Mouse (Mus musculus): ENCODE results near the gene Jpt1.
A peak's percentile ranks its signal among the peaks of the same experiment; 100 is the strongest.
"Not testable (repeated sequence)": the region's sequence is repeated elsewhere in the genome, so short reads cannot be mapped to it uniquely, and the experiment has no call there.

The Jpt1 gene

GRCm38 (mm10) chr11:115512407-115513183 is 1.6 kb downstream of the Jpt1 start:
- no peak for DNase-seq (ENCODE audit: low spot score in 2 of 2)

DNA sequence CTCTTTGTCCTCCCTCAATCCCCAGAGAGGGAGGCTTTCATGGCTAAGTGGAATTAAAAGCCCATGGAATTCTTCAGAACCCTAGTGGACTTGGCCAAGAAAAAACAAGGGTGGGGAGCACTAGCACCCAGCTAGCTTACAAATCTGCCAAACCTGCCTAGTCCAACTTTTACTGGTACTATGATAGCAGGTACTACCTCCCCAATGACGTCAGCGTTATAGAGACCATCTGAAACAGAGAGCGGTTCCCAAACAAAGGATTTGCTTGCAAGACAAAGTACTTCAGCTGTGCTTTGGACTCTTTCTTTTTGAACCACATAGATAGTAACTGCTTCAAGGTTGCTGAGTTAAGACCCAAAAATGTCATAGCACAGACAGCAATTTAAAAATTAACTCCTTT is 2.2 kb downstream of the Jpt1 start:
- no peak for DNase-seq (ENCODE audit: low spot score in 2 of 2)

DNA sequence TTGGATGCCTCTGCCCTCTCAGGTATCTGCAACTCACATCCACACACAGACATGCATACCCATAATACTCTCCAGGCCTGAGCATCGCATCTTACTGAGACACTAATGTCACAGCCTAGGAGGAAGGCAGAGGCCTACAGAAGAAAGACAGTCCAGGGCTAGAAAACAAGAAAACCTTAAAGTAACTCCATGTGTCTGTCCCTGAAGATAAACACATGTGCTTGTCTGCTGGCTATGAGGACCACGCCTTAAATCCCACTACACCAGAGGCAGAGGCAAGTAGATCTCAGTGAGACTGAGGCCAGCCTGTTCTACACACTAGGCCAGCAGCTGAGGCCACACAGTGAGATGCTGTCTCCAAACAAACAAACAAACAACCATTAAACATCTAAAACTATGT is 3.1 kb downstream of the Jpt1 start:
- no peak for DNase-seq (ENCODE audit: low spot score in 2 of 2)

GRCm38 (mm10) chr11:115510507-115510888 is 3.7 kb downstream of the Jpt1 start:
- DNase-seq (ENCODE audit: low spot score in 2 of 2) = no peak

DNA sequence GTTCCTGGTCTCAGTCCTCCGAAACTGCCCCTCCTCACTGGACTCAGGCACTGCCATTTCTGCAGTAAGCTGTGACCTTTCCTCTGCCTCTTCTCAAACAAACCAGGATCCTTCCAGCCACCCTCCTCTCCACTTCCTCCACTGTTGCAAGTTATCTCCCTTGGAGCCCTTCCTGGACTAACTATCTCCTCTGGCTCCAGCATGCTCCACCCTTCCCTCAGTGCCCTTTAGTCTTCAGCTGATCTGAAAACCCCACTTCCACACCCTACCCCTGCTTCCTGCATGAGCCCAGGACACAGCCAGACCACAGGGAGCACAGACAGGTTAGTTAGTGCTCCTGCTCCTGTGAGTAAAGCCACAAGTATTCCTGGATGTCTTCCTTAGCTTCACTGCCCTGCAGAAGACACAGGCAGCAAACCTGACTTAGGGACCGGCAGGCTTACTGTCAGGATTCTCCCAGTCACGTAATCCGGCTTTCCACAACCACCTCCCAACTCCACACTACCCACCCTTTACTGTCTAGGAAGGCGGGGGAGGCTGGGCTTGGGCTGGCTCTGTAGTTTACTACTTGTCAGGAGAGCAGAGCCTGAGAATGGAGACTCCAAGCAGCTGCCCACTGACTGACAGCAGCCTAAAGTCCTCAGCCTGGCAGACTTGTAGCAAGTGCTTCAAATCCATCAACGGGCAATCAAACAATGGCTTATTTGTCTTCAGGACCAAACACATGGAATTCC is 4.2 kb downstream of the Jpt1 start:
- DNase-seq (ENCODE audit: low spot score in 2 of 2) = no peak

DNA sequence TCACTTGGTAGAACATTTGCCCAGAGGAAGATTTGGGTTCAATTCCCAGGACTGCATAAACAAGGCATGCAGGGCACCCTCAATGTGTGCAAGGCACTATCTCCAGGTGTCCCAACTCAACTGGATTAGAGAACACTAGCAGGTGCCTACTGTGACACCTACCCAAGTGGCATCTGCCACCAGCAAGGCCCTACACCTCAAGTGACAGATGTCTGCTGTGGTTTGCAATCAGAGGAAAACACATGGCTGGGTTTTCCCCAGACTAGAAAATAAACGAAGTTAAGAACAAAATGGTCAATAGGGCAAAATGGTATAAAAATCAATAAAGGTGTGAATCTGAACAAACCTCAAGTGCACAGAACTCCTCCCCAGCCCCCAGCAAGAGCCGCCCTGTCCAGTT is 6.1 kb downstream of the Jpt1 start:
- DNase-seq (ENCODE audit: low spot score in 2 of 2) = no peak

DNA sequence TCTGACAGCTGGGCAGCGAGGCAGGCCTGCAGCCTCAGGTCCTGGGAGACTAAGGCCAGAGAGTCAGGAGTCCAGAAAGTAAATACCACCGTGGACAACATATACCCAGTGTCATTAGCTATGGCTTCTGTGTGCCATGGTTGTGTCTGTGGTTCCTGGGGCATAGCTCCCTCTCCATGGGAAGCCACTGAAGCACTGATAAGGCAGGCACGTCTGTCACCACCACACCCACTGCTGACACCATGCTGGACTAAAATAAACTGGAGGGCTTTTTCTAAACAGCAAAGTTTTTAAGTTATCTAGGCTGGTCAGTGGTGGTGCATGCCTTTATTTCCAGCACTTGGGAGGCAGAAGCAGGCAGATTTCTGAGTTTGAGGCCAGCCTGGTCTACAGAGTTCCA is 7.6 kb downstream of the Jpt1 start:
- DNase-seq (ENCODE audit: low spot score in 2 of 2) = no peak

GRCm38 (mm10) chr11:115502636-115503035 is 11.6 kb downstream of the Jpt1 start:
- DNase-seq (ENCODE audit: low spot score in 2 of 2) = no peak

- not testable (repeated sequence) for DNase-seq (ENCODE audit: low spot score in 2 of 2)
Observed at GRCm38 (mm10) chr11:115496559-115496958, 17.6 kb downstream of the Jpt1 start.

DNA sequence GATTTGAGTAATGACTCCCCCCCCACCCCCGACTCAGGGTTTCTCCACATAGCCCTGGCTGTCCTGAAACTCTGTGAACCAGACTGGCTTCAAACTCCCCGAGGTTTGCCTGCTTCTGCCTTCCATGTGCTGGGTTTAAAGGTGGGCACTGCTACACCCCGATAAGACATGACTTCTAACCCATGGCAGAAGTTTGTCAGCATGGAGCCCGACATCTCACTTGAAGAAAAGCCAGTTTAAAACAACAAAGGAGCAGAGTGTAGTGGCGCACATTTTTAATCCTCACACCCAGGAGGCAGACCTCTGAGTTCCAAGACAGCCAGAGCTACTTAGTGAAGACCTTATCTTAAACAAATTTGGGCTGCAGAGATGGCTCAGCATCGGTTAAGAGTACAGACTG is 21.8 kb downstream of the Jpt1 start:
- DNase-seq (ENCODE audit: low spot score in 2 of 2) = no peak

- peak; percentile 64 to 83 for DNase-seq (ENCODE audit: low spot score in 2 of 2)
Observed at GRCm38 (mm10) chr11:115491356-115492083, 22.7 kb downstream of the Jpt1 start, which contains the start of gene Nt5c. TSS of gene Nt5c (minus strand) at chr11:115491862.

DNA sequence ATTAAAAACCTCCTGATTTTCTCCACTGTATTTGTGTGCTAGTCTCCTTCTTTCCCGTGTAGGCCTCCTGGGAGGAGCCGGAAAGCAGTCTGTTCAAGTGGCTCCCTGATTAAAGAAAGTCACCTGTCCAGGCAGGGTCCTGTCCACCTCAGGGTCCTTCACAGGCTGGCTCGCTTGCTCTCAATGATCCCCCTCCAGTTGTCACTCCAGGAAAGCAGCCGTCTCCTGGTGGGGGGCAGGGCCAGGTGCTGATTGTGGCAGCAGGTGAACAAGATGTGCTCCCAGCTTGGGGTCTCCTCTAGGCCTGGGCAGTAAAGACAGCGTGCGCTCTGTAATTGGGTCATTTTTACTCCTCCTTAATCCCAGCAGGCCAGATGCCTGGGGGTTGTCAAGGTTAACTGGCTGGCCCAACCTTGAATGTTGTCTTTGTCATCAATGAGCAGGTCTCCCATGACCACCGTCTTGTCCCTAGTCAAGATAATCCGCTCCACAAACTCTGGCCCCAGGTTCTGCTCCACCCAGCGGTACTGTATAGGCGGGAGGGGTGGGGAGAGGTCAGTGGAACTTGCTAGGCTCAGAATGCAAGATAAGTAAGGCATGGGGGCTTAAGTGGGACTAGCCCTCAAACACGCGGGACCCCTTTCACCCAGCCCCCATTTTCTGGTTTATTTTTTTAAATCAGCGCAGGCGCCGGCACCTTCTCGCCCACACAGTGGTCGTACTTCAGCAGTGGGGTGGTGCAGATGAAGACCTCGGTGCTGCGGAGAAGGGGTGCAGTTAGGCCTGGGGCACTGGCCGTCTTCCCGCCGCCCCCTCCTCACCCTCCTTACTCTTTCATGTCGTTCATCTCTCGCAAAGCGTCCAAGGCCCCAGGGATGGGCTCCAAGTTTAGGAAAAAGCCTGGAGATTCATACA is 23.5 kb downstream of the Jpt1 start:
- DNase-seq (ENCODE audit: low spot score in 2 of 2) = no peak

DNA sequence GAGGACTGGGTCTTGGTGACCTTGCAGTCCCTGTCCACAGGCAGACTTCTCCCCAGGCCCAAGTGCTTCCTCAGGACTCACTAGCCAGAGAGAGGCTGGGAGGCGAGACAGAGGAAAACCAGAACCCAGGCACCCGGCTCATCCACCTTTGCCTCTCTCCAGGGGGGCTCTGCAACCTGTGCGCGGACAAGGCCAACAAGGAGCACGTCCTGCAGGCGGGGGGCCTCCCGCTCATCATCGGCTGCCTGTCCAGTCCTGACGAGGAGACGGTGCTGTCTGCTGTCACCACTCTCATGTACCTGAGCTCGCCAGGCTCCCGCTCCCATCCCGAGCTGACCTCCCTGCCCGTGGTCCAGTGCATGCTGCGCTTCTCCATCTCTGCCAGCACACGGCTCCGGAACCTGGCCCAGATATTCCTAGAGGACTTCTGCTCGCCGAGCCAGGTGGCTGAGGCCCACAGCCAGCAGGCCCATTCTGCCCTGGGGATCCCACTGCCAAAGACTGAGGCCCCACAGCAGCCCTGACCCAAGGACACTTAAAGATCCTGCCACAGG is 25.6 kb downstream of the Jpt1 start:
- no peak for DNase-seq (ENCODE audit: low spot score in 2 of 2)

DNA sequence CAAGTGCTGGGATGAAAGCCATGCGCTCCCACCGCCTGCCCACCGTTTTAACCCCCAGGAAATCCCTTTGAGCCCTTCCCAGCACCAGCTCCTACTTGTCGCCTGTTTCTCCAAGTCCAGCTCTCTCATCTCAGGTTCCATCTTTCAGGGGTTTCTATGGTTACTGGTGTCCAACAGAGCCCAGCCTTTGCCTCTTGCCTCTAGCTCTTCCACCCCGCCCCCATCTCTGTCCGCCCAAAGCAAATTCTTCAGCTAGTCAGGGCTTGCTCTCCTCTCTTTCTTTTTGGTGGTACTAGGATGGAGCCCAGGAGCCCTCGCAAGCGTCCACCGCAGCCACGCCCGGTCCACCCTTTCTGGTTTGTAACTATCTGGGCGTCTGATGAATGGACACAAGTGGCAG is 29.0 kb downstream of the Jpt1 start:
- no peak for DNase-seq (ENCODE audit: low spot score in 2 of 2)

DNA sequence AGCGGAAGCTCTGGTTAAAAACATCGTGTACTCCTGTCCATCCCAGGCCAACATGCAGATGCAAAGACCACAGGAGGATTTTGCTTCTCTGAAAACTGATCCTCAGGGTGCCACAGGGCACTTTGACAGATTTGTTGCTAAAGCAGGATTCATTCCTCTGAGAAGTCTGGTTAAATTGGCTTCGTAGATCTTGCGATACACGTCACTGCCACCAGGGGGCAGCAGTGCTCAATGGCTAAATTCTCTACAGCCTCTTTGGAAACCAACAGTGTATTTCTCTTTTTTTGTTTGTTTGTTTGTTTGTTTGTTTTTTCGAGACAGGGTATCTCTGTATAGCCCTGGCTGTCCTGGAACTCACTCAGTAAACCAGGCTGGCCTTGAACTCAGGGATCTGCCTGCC is 30.5 kb downstream of the Jpt1 start:
- peak in 1 of 2 experiments; percentile 82 for DNase-seq (ENCODE audit: low spot score in 2 of 2)

GRCm38 (mm10) chr11:115483278-115483677 is 30.9 kb downstream of the Jpt1 start:
- DNase-seq (ENCODE audit: low spot score in 2 of 2) = no peak

DNA sequence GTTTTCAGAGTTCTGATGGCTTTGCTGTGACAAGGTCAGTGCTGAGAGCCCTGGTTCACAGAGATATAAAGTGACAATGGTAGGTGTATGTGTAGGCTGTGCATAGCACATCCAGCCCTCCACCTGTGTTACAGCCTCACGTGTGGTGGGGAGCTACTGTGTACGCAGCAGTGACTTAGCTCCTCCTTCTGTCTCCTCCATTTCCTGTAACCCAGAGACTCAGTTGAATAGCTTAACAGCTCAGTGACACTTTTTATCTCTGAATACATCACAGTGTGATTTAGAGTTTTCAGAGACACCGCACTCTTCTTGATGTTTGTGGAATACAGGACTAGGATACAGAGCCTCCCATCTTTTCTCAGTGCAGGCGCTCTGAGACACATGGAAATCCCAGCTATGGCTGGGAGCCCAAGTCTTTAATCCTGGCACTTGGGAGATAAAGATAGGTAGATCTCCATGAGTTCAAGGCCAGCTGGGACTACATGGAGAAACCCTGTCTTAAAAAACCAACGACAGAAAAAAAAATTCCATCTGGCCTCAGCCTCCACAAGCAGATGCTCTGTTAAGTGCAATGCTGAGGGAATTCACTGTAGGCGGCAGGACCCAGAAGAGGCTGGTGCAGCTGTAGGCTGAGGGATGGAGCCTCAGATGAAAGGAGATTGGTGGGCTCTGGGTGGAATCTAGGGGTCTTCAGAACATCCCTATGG is 32.5 kb downstream of the Jpt1 start:
- DNase-seq (ENCODE audit: low spot score in 2 of 2) = peak; percentile 65 to 81

DNA sequence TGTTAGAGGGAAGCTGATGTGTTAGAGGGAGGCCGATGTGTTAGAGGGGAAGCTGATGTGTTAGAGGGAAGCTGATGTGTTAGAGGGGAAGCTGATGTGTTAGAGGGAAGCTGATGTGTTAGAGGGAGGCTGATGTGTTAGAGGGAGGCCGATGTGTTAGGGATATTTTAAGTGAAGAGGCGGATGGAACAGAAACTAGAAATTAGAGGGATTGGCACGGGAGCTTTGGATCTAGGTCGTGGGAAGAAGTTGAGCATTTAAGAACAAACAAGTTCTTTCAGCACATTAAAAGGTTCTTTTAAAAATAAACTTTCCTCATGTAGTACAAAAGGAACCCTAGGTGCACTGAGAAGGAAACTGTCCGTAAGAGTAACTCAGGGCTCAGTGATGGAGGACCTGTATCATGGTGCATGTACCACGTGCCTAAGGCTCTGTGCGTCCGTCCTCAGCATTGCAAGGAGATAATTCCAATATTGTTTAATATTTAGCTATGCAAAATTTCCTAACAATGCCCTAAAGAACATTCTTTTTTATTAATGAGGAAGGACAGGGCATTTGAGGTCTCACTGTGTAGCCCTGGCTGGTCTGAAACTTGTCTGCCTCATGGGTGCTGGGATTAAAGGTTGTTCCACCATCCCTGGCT is 35.8 kb downstream of the Jpt1 start:
- DNase-seq (ENCODE audit: low spot score in 2 of 2) = no peak

DNA sequence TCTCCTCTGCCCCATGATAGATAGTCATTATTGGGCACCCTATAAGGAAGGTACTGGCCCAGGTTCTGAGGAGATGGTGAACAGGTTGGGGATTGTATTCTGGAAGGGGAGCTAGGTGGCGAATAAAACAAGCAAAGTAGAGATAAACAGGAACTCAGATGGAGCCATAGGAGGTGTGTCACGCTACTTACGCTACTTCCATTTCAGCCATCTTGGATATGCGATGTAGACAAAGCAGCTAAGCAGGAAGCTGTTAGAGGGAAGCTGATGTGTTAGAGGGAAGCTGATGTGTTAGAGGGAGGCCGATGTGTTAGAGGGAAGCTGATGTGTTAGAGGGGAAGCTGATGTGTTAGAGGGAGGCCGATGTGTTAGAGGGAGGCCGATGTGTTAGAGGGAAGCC is 36.8 kb downstream of the Jpt1 start:
- not testable (repeated sequence) for DNase-seq (ENCODE audit: low spot score in 2 of 2)

DNA sequence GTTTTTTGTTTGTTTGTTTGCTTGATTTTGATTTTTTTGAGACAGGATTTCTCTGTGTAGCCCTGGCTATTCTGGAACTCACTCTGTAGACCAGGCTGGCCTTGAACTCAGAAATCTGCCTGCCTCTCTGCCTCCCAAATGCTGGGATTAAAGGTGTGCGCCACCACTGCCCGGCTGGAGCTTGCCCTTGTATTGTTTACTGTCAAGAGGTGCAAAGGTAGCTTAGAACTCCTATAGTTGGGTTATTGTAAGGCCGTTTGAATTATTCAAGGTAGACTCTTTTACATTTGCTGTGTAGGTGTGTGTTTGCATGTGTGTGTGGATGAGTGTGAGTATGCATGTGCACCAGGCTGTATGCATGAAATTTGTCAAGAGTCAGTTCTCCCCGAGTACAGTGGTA is 37.6 kb downstream of the Jpt1 start:
- not testable (repeated sequence) for DNase-seq (ENCODE audit: low spot score in 2 of 2)
